9 mouse cellular contexts compared by ENCODE assay signal in genomic region chr12:119026311-119026710, GRCm38 (mm10).
A peak's percentile ranks its signal among the peaks of the same experiment; 100 is the strongest.
DNase-seq lines count a peak whose midpoint lies in the region; ATAC-seq and TF ChIP-seq lines count a peak whose summit lies in the region.
"Had no signal": no experiment of that assay in that cellular context is flagged by ENCODE, and none has a peak within 500 bp of the region (broad histone marks: within the 10 kb centered on the region; RNA-seq: fewer than 3 reads in every experiment).

No protein-coding gene starts in this region.

- H3K9ac ChIP-seq in kidney, embryonic 16.5 days (replicated peaks; ENCODE audit: low read length): no peak overlapping the region
- no peak overlapping the region for H3K9ac ChIP-seq in CH12.LX (ENCODE audit: insufficient read depth, low read depth)
- H3K9ac ChIP-seq in forebrain, postnatal 0 days: no peak overlapping the region
- no peak overlapping the region for H3K9ac ChIP-seq in midbrain, embryonic 14.5 days (replicated peaks; ENCODE audit: low read length)

- TF ChIP-seq POLR2A in CH12.LX (IDR thresholded peaks at IDR 0.05; ENCODE audit: low read depth, low read length): no peak

- H3K27ac ChIP-seq in kidney, embryonic 16.5 days (ENCODE audit: low read length): no peak overlapping the region
- no peak overlapping the region for H3K27ac ChIP-seq in CH12.LX (ENCODE audit: insufficient read depth, low read depth)
- H3K27ac ChIP-seq in forebrain, postnatal 0 days (ENCODE audit: low read depth, low read length): no peak overlapping the region
- no peak overlapping the region for H3K27ac ChIP-seq in midbrain, embryonic 14.5 days (replicated peaks; ENCODE audit: low read depth, low read length)

- in situ Hi-C loops in CH12.LX (cut with MboI; ENCODE audit: low pct_ligation_motif_present, low pct_unique_long_range_greater_than_20kb, low sequenced_read_pairs): no loop called here

- peak; percentile 92 for TF ChIP-seq RAD21 in CH12.LX (IDR thresholded peaks at IDR 0.05; ENCODE audit: low read depth, low read length)

- DNase-seq in kidney, adult 11 months: peak; percentile 50
- DNase-seq in CH12.LX (ENCODE audit: extremely low read depth): peak; percentile 64
- DNase-seq in adrenal gland, adult 8-10 months: peak; percentile 25
- DNase-seq in forebrain, postnatal 0 days: peak; percentile 63
- peak; percentile 16 for DNase-seq in layer of hippocampus, adult 9-11 months
- DNase-seq in midbrain, embryonic 14.5 days: peak; percentile 72

- TF ChIP-seq CTCF in CH12.LX (conservative IDR thresholded peaks at IDR 0.05 in 1 of 2, IDR thresholded peaks at IDR 0.05 in 1 of 2; ENCODE audit: low read depth in 2 of 2, low read length in 2 of 2): peak; percentile 38 to 84; a peak in 3 of 4 replicates
- peak; percentile 75 for TF ChIP-seq CTCF in forebrain, postnatal 0 days (IDR thresholded peaks at IDR 0.05; ENCODE audit: low read depth)

- dilution Hi-C loops in CH12.LX (cut with MboI; ENCODE audit: extremely low pct_ligation_motif_present, extremely low pct_unique_long_range_greater_than_20kb, low sequenced_read_pairs): no loop called here

- no peak for TF ChIP-seq EP300 in CH12.LX (IDR thresholded peaks at IDR 0.05; ENCODE audit: low read length)

- WGBS in kidney, embryonic 16.5 days: 60% methylated on average over 1 of the region's 1 CpGs
- 71% methylated on average over 1 of the region's 1 CpGs for whole genome bisulfite sequencing in forebrain, postnatal 0 days
- 64% methylated on average over 1 of the region's 1 CpGs for WGBS in midbrain, embryonic 14.5 days

- no peak overlapping the region for H3K4me2 ChIP-seq in kidney, embryonic 16.5 days (replicated peaks; ENCODE audit: low read depth, low read length)
- no peak overlapping the region for H3K4me2 ChIP-seq in CH12.LX (ENCODE audit: insufficient read depth, low read depth, poor library complexity, severe bottlenecking)
- no peak overlapping the region for H3K4me2 ChIP-seq in forebrain, postnatal 0 days (ENCODE audit: low read depth)
- no peak overlapping the region for H3K4me2 ChIP-seq in midbrain, embryonic 14.5 days (ENCODE audit: low read length)

- H3K4me3 ChIP-seq in kidney, embryonic 16.5 days (ENCODE audit: low read length): no peak overlapping the region
- H3K4me3 ChIP-seq in CH12.LX (replicated peaks in 1 of 3; ENCODE audit: low read depth in 2 of 3, low read length in 2 of 3, poor library complexity in 1 of 3): no peak overlapping the region
- no peak overlapping the region for H3K4me3 ChIP-seq in forebrain, postnatal 0 days (ENCODE audit: low read depth, low read length)
- H3K4me3 ChIP-seq in midbrain, embryonic 14.5 days (replicated peaks; ENCODE audit: low read depth, low read length): no peak overlapping the region
- H3K4me3 ChIP-seq: erythroblast, embryonic 14.5 days had no signal

- no peaks in the 10 kb centered on the region for H3K9me3 ChIP-seq in kidney, embryonic 16.5 days (ENCODE audit: low read length)
- peaks cover 2% of the 10 kb centered on the region for H3K9me3 ChIP-seq in CH12.LX (replicated peaks; ENCODE audit: low read length)
- H3K9me3 ChIP-seq in forebrain, postnatal 0 days (ENCODE audit: low read length): no peaks in the 10 kb centered on the region
- no peaks in the 10 kb centered on the region for H3K9me3 ChIP-seq in midbrain, embryonic 14.5 days (ENCODE audit: control insufficient read depth, low read length)

- ATAC-seq in kidney, embryonic 16.5 days (ENCODE audit: low FRiP score, low TSS enrichment): no peak
- peak; percentile 43; the same call in 1 of the 2 replicates for ATAC-seq in forebrain, postnatal 0 days
- ATAC-seq in midbrain, embryonic 14.5 days (ENCODE audit: low FRiP score, low TSS enrichment): no peak
- no peak for ATAC-seq in erythroblast, adult 5-6 weeks (replicated peaks; ENCODE audit: low FRiP score, poor library complexity, severe bottlenecking)

- H3K79me2 ChIP-seq in CH12.LX (replicated peaks; ENCODE audit: control insufficient read depth, extremely low read depth, insufficient read depth, poor library complexity, severe bottlenecking): no peaks in the 10 kb centered on the region

- H3K27me3 ChIP-seq in kidney, embryonic 16.5 days (ENCODE audit: insufficient read depth, low read length): no peaks in the 10 kb centered on the region
- H3K27me3 ChIP-seq in CH12.LX (replicated peaks): no peaks in the 10 kb centered on the region
- no peaks in the 10 kb centered on the region for H3K27me3 ChIP-seq in forebrain, postnatal 0 days (ENCODE audit: insufficient read depth, low read length)
- H3K27me3 ChIP-seq in midbrain, embryonic 14.5 days (ENCODE audit: control insufficient read depth, insufficient read depth, low read length): no peaks in the 10 kb centered on the region

- H3K4me1 ChIP-seq in kidney, embryonic 16.5 days (ENCODE audit: insufficient read depth, low read length): no peaks in the 10 kb centered on the region
- no peaks in the 10 kb centered on the region for H3K4me1 ChIP-seq in CH12.LX (ENCODE audit: control insufficient read depth in 1 of 2, insufficient read depth in 2 of 2)
- H3K4me1 ChIP-seq in forebrain, postnatal 0 days (ENCODE audit: insufficient read depth): no peaks in the 10 kb centered on the region
- H3K4me1 ChIP-seq in midbrain, embryonic 14.5 days (ENCODE audit: control insufficient read depth, insufficient read depth, low read length): no peaks in the 10 kb centered on the region

- H3K36me3 ChIP-seq in kidney, embryonic 16.5 days (ENCODE audit: insufficient read depth, low read length): no peaks in the 10 kb centered on the region
- H3K36me3 ChIP-seq in CH12.LX (replicated peaks in 1 of 2; ENCODE audit: control insufficient read depth in 1 of 2, insufficient read depth in 1 of 2, low read length in 1 of 2): no peaks in the 10 kb centered on the region
- no peaks in the 10 kb centered on the region for H3K36me3 ChIP-seq in forebrain, postnatal 0 days (ENCODE audit: insufficient read depth)
- no peaks in the 10 kb centered on the region for H3K36me3 ChIP-seq in midbrain, embryonic 14.5 days (ENCODE audit: control insufficient read depth, insufficient read depth, low read length)

TF ChIP-seq in CH12.LX, 34 proteins besides CTCF, POLR2A, EP300 and RAD21:
- TF ChIP-seq MAFK (IDR thresholded peaks at IDR 0.05; ENCODE audit: insufficient replicate concordance, low read length): no peak
- TF ChIP-seq CHD2 (IDR thresholded peaks at IDR 0.05; ENCODE audit: low read length): no peak
- TF ChIP-seq MAX (IDR thresholded peaks at IDR 0.05; ENCODE audit: low read length): peak; percentile 54; the same call in 1 of the 2 replicates
- 0 out of 2 replicates have a peak, but pooled peaks have one; percentile 30 for TF ChIP-seq BHLHE40 (IDR thresholded peaks at IDR 0.05; ENCODE audit: low read depth, low read length)
- no peak for TF ChIP-seq TBP (conservative IDR thresholded peaks at IDR 0.05; ENCODE audit: low read depth, low read length)
- TF ChIP-seq ZMIZ1 (IDR thresholded peaks at IDR 0.05; ENCODE audit: low read depth, low read length): no peak
- no peak for TF ChIP-seq USF1 (IDR thresholded peaks at IDR 0.05; ENCODE audit: low read depth, low read length)
- no peak for TF ChIP-seq USF2 (conservative IDR thresholded peaks at IDR 0.05; ENCODE audit: low read depth, low read length)
- no peak for TF ChIP-seq PAX5 (IDR thresholded peaks at IDR 0.05; ENCODE audit: low read length)
- TF ChIP-seq NELFE (IDR thresholded peaks at IDR 0.05; ENCODE audit: low read depth, low read length): 0 out of 2 replicates have a peak, but pooled peaks have one; percentile 13
- TF ChIP-seq MYC (IDR thresholded peaks at IDR 0.05; ENCODE audit: low read depth, low read length): peak; percentile 79; the same call in 1 of the 2 replicates
- TF ChIP-seq SMC3 (IDR thresholded peaks at IDR 0.05; ENCODE audit: low read depth, low read length): peak; percentile 86
- TF ChIP-seq JUN (IDR thresholded peaks at IDR 0.05; ENCODE audit: insufficient read depth, low read depth, low read length): no peak
- peak; percentile 54; the same call in 1 of the 2 replicates for TF ChIP-seq ZC3H11A (IDR thresholded peaks at IDR 0.05; ENCODE audit: low read depth, low read length)
- no peak for TF ChIP-seq MAZ (IDR thresholded peaks at IDR 0.05; ENCODE audit: low read depth, low read length)

Comparison
In these comparisons a context has a peak if more than half of its experiments do, and no peak if none do; other contexts are left out.
1. DNase-seq: peak in every context shown above with its lines; median percentile 72 in midbrain, embryonic 14.5 days; 64 in CH12.LX; 63 in forebrain, postnatal 0 days; 50 in kidney, adult 11 months; 25 in adrenal gland, adult 8-10 months; 16 in layer of hippocampus, adult 9-11 months.